Mouse (Mus musculus): ENCODE data around the gene Gm3952. TPM values are rescaled to one million over a fixed set of nuclear protein-coding genes. Genes with fewer than 3 reads are reported as not detected.

The Gm3952 gene
- not detected in 2 replicates for polyA plus RNA-seq (2012; rRNA removed)

GRCm38 (mm10) chr8:128798594-128798993 lies at the start of gene Gm3952:
TSS of gene Gm3952 (minus strand) at chr8:128798694.
- DNase-seq (ENCODE audit: low read depth): no peak

DNA sequence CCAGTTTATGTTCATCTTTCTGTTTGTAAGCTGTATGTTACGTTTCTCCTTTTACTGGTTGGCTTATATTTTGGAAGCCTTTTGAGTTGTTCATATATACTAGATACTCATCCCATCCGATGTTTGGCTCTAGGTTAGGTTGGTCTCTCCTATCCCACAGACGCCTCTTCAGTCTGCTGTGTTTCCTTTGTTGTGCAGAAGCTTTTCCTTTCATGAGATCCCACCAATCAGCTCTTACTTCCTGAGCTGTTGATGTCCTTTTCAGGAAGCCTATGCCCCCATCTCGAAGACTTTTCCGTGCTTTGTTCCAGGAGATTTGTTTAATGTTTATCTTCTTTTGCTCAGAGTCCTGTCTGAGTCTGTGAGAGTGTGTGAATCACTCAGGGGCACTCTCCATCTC lies 45.3 kb upstream of the Gm3952 start:
- no peak for DNase-seq (ENCODE audit: low read depth)

GRCm38 (mm10) chr8:128812521-128812920 lies 14.0 kb upstream of the Gm3952 start:
- DNase-seq (ENCODE audit: low read depth): no peak

DNA sequence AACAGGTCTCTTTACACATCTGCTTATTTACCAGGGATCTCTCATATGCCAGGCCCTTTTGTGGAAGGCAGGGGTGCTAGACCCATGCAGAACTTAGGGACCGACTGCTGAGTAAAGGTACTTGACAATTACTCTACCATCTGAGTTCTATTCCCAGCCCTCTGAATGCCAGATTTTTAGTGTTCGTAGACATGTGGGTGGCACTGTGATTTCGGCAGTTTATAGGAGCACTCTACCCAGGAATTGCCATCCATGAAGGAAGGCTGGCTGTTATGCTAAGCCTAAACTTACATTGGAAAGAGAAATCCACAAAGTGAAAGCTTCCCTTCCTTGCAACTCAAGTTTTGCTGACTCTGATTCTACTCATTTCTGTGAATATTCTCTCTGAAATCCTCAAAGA lies 62.8 kb downstream of the Gm3952 start:
- no peak for DNase-seq (ENCODE audit: low read depth)

GRCm38 (mm10) chr8:128734118-128734517 lies 64.4 kb downstream of the Gm3952 start:
- no peak for DNase-seq (ENCODE audit: low read depth)

GRCm38 (mm10) chr8:128732254-128732653 lies 66.2 kb downstream of the Gm3952 start:
- no peak for DNase-seq (ENCODE audit: low read depth)

DNA sequence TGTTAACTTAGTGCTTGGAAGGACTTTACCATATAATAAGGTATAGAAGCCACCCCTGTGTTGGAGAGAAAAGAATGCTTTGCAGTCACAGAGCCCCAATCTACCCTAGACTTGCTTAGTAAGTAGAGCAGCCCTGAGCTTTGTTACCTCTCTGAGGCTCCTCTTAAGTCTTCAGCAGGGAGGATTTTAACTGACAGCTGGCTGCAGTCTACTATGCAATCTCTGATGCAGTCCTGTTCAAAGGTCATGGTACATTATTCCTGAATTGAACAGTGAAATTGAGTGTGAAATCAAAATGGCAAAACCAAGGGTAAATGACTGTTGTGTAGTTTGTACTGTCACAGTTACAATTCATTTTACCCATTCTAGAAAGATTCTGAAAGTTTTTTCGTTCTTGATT lies 71.3 kb downstream of the Gm3952 start:
- DNase-seq (ENCODE audit: low read depth): no peak

- no peak for DNase-seq (ENCODE audit: low read depth)
Measured at GRCm38 (mm10) chr8:128724819-128725218, 73.7 kb downstream of the Gm3952 start.

GRCm38 (mm10) chr8:128716184-128716583 lies 82.3 kb downstream of the Gm3952 start:
- no peak for DNase-seq (ENCODE audit: low read depth)

DNA sequence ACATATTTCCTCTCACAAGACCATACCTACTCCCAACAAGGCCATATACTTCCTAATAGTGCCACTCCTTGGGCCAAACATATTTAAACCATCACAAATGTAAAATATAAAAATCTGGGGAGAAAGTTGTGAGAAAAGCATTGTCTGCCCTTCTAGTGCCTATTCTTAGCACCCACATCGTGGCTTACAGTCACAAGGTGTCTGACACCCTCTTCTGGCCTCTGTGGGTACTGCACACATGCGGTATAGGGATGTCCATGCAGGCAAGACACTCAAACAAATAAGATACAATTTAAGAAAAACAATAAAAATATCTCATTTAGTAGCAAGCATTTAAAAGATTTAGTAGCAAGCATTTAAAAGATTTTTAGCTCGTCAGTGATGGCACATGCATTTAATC lies 89.2 kb downstream of the Gm3952 start:
- DNase-seq (ENCODE audit: low read depth): no peak

- no peak for DNase-seq (ENCODE audit: low read depth)
Measured at GRCm38 (mm10) chr8:128704836-128705235, 93.7 kb downstream of the Gm3952 start.

GRCm38 (mm10) chr8:128704376-128704775 lies 94.1 kb downstream of the Gm3952 start:
- no peak for DNase-seq (ENCODE audit: low read depth)

DNA sequence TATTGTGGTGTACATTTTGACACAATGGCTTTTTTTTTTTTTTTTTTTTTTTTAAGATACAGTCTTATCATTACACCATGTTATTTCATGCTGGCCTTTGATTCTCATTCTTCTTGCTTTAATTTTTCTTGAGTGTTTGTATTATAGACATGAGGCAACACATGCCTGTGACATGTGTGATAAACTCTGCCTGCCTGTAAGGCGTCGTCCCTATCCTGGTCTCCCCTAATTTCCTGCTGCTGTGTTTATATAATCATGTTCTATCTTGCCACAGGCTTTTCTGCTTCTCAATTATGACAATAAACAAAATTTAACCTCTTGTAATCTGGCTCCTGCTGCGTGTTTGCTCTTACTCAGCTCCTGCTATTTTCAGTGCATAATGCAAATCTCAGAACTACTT lies 100.5 kb downstream of the Gm3952 start:
- DNase-seq (ENCODE audit: low read depth): no peak

- no peak for DNase-seq (ENCODE audit: low read depth)
Measured at GRCm38 (mm10) chr8:128696701-128697397, 101.6 kb downstream of the Gm3952 start.

Other genes with a start within 250 kb of the Gm3952 start
- gene Itgb1, start 113.0 kb downstream of the Gm3952 start, polyA plus RNA-seq (2012; rRNA removed): 83.3 and 87.5 TPM in 2 replicates